In the genomic region with DNA sequence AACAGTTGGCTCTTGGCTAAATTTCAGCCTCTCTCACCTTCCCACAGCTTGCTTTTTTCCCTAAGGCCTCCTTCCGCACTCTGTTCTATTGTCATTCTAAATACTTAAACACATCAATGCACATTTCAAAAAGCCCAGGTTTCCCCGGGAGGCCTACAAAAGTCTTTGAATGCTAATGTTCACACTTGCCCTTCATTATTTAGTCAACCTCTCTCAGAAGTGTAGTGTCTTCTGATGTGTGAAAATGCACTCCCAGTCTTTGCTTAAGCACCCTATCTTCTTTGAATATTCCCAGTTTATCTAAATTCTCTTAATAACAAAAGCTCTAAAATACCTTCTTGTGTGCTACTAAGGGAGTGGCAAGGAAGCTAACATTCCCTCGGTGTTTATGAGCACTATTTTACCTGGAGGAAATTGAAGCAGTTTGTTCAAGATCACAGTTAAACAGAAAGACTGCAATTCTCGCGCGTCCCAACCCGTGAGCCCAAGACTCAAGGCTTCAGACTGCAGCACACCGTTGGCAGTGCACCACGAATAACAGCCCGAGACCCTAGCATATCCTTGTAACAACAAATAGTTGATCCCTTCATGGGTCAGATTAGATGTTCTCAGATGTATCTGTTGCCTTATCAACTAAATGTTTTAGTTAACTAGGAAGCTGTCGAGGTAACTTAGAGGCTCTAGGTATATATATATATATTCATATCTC, we compare ENCODE assay signal across 8 mouse cellular contexts. TPM values are rescaled to one million over a fixed set of nuclear protein-coding genes. Genes with fewer than 3 reads are reported as not detected.
A peak's percentile ranks its signal among the peaks of the same experiment; 100 is the strongest.
DNase-seq lines count a peak whose midpoint lies in the region; ATAC-seq and TF ChIP-seq lines count a peak whose summit lies in the region.

No protein-coding gene starts in this region.

- H3K4me2 ChIP-seq in heart, embryonic 12.5 days, result no peak overlapping the region; the same call in 1 of the 2 replicates
- H3K4me2 ChIP-seq in forebrain, embryonic 13.5 days, result peak overlapping the region; percentile 66
- peak overlapping the region; percentile 42; the same call in 1 of the 2 replicates for H3K4me2 ChIP-seq in midbrain, embryonic 11.5 days

- H3K9me3 ChIP-seq in heart, embryonic 12.5 days (replicated peaks), result no peaks in the 10 kb centered on the region
- no peaks in the 10 kb centered on the region for H3K9me3 ChIP-seq in ES-E14 (ENCODE audit: control insufficient read depth, insufficient read depth, low read depth, low read length)
- no peaks in the 10 kb centered on the region for H3K9me3 ChIP-seq in forebrain, embryonic 13.5 days (replicated peaks)
- H3K9me3 ChIP-seq in midbrain, embryonic 11.5 days (ENCODE audit: control insufficient read depth, low read length), result no peaks in the 10 kb centered on the region

- intact Hi-C loops in heart, postnatal 14 days (cut with DNase I), result no loop called here

- 41% methylated on average over 11 of the region's 11 CpGs for WGBS in heart, embryonic 12.5 days
- WGBS in forebrain, embryonic 13.5 days, result 22% methylated on average over 11 of the region's 11 CpGs
- WGBS in midbrain, embryonic 11.5 days, result 20% methylated on average over 11 of the region's 11 CpGs

- no peak for ATAC-seq in heart, embryonic 12.5 days (ENCODE audit: insufficient number of reproducible peaks, low FRiP score)
- no peak for ATAC-seq in forebrain, embryonic 13.5 days
- ATAC-seq in midbrain, embryonic 11.5 days (ENCODE audit: low FRiP score), result no peak
- ATAC-seq in cerebellum, adult (ENCODE audit: insufficient number of reproducible peaks, low FRiP score, low TSS enrichment), result no peak

- H3K27me3 ChIP-seq in heart, embryonic 12.5 days (replicated peaks), result peaks cover 6% of the 10 kb centered on the region; the same call in 1 of the 2 replicates
- H3K27me3 ChIP-seq in forebrain, embryonic 13.5 days, result no peaks in the 10 kb centered on the region
- no peaks in the 10 kb centered on the region for H3K27me3 ChIP-seq in midbrain, embryonic 11.5 days (ENCODE audit: control insufficient read depth, insufficient read depth, low read length)

- H3K36me3 ChIP-seq in heart, embryonic 12.5 days, result 0 out of 2 replicates have a peak, but pooled peaks cover 3% of the 10 kb centered on the region
- no peaks in the 10 kb centered on the region for H3K36me3 ChIP-seq in ES-E14 (ENCODE audit: control insufficient read depth, insufficient read depth, low read length, poor library complexity, severe bottlenecking)
- H3K36me3 ChIP-seq in forebrain, embryonic 13.5 days (ENCODE audit: poor library complexity, severe bottlenecking), result peaks cover 2% of the 10 kb centered on the region; the same call in 1 of the 2 replicates
- no peaks in the 10 kb centered on the region for H3K36me3 ChIP-seq in midbrain, embryonic 11.5 days (ENCODE audit: control insufficient read depth, insufficient read depth, low read length)

- H3K9ac ChIP-seq in heart, embryonic 12.5 days, result no peak overlapping the region
- no peak overlapping the region for H3K9ac ChIP-seq in ES-E14 (ENCODE audit: insufficient read depth, low read depth, low read length, poor library complexity, severe bottlenecking)
- H3K9ac ChIP-seq in forebrain, embryonic 13.5 days, result no peak overlapping the region; the same call in 1 of the 2 replicates
- no peak overlapping the region for H3K9ac ChIP-seq in midbrain, embryonic 11.5 days (ENCODE audit: low read length)

- no peak for DNase-seq in heart, postnatal 14 days
- peak; percentile 81 for DNase-seq in ES-E14 (ENCODE audit: low read depth, low spot score)
- DNase-seq in midbrain, embryonic 11.5 days (ENCODE audit: low spot score, missing footprints), result peak; percentile 92
- no peak for DNase-seq in thymus, postnatal 14 days
- no peak for DNase-seq in adrenal gland, adult 18-20 months (ENCODE audit: low spot score in 2 of 2)

- no peak overlapping the region for H3K27ac ChIP-seq in heart, embryonic 12.5 days (ENCODE audit: poor library complexity, severe bottlenecking)
- H3K27ac ChIP-seq in ES-E14 (ENCODE audit: insufficient read depth, low read depth, low read length, poor library complexity, severe bottlenecking), result no peak overlapping the region
- H3K27ac ChIP-seq in forebrain, embryonic 13.5 days, result peak overlapping the region; percentile 49
- H3K27ac ChIP-seq in midbrain, embryonic 11.5 days (ENCODE audit: low read depth, low read length), result peak overlapping the region; percentile 89; the same call in 1 of the 2 replicates

- H3K4me1 ChIP-seq in heart, embryonic 12.5 days (replicated peaks), result peaks cover 11% of the 10 kb centered on the region
- H3K4me1 ChIP-seq in ES-E14 (ENCODE audit: control insufficient read depth in 2 of 2, insufficient read depth in 2 of 2, low read length in 2 of 2, poor library complexity in 1 of 2), result 0 out of 4 replicates have a peak, but pooled peaks cover 0 to 2% of the 10 kb centered on the region in 2 experiments
- H3K4me1 ChIP-seq in forebrain, embryonic 13.5 days, result peaks cover 39% of the 10 kb centered on the region
- H3K4me1 ChIP-seq in midbrain, embryonic 11.5 days (ENCODE audit: control insufficient read depth, insufficient read depth, low read length), result peaks cover 20% of the 10 kb centered on the region

- in situ Hi-C loops in ES-E14 (cut with MboI; ENCODE audit: low sequenced_read_pairs in 2 of 2, unreplicated experiment in 2 of 2), result no loop called here

- H3K4me3 ChIP-seq in heart, embryonic 12.5 days, result peak overlapping the region; percentile 81; the same call in 1 of the 2 replicates
- peak overlapping the region in 1 of 2 experiments; percentile 55; a peak in 2 of 4 replicates for H3K4me3 ChIP-seq in ES-E14 (ENCODE audit: insufficient read depth in 1 of 2, low read depth in 1 of 2, low read length in 2 of 2, poor library complexity in 1 of 2, severe bottlenecking in 1 of 2)
- peak overlapping the region; percentile 81; the same call in 1 of the 2 replicates for H3K4me3 ChIP-seq in forebrain, embryonic 13.5 days
- no peak overlapping the region; the same call in 1 of the 2 replicates for H3K4me3 ChIP-seq in midbrain, embryonic 11.5 days (ENCODE audit: low read depth, low read length)

TF ChIP-seq in ES-E14, 5 proteins besides CTCF, POLR2A, EP300 and RAD21:
- no peak for TF ChIP-seq ZC3H11A (IDR thresholded peaks at IDR 0.05; ENCODE audit: borderline replicate concordance, low read depth, low read length)
- TF ChIP-seq MAFK (IDR thresholded peaks at IDR 0.05; ENCODE audit: insufficient read depth, low read depth, low read length), result no peak
- TF ChIP-seq ZNF384 (IDR thresholded peaks at IDR 0.05; ENCODE audit: low read depth, low read length), result no peak
- peak; percentile 58 for TF ChIP-seq CHD2 (IDR thresholded peaks at IDR 0.05; ENCODE audit: low read depth, low read length)
- TF ChIP-seq HCFC1 (IDR thresholded peaks at IDR 0.05; ENCODE audit: borderline replicate concordance, insufficient read depth, low read length), result no peak

RNA-seq across cellular contexts. Expression of gene Uhrf2, which starts 1.2 kb away (rescaled TPM):
- 61.6 and 68.4 TPM in 2 replicates for polyA plus RNA-seq in heart, embryonic 12.5 days (2016; fragmentation: Nextera tagmentation; extraction: Ambion mirVana)
- 10 to 100 TPM; 27.4 to 28.9 TPM for total RNA-seq in heart, postnatal 14 days (2021)
- total RNA-seq in ES-E14 (2012; rRNA removed), result 40.5 and 46.2 TPM in 2 replicates
- 73.6 and 73.8 TPM in 2 replicates for polyA plus RNA-seq in forebrain, embryonic 13.5 days (2015; fragmentation: Nextera tagmentation; extraction: Ambion mirVana)
- polyA plus RNA-seq in midbrain, embryonic 11.5 days (2014; fragmentation: Nextera tagmentation; extraction: Ambion mirVana), result 80.3 and 85.2 TPM in 2 replicates
- 10 to 100 TPM; 31.7 to 39.0 TPM for total RNA-seq in adrenal gland, adult 18-20 months (2021)

RNA-seq across cellular contexts. Expression of gene Trpd52l3, which starts 25.6 kb away (rescaled TPM):
- not detected in 2 replicates for polyA plus RNA-seq in heart, embryonic 12.5 days (2016; fragmentation: Nextera tagmentation; extraction: Ambion mirVana)
- total RNA-seq in heart, postnatal 14 days (2021), result not detected
- 0.13 TPM in 1 of 2 replicates, not detected in the other for total RNA-seq in ES-E14 (2012; rRNA removed)
- not detected in 2 replicates for polyA plus RNA-seq in forebrain, embryonic 13.5 days (2015; fragmentation: Nextera tagmentation; extraction: Ambion mirVana)
- not detected in 2 replicates for polyA plus RNA-seq in midbrain, embryonic 11.5 days (2014; fragmentation: Nextera tagmentation; extraction: Ambion mirVana)
- not detected for total RNA-seq in adrenal gland, adult 18-20 months (2021)

Comparison
In these comparisons a context has a peak if more than half of its experiments do, and no peak if none do; other contexts are left out.
1. H3K27ac ChIP-seq: peak in forebrain, embryonic 13.5 days (single experiment) and midbrain, embryonic 11.5 days (single experiment); none in heart, embryonic 12.5 days (single experiment) and ES-E14 (single experiment).
2. DNase-seq: peak in ES-E14 (single experiment) and midbrain, embryonic 11.5 days (single experiment); none in heart, postnatal 14 days (0 of 2), thymus, postnatal 14 days (single experiment) and adrenal gland, adult 18-20 months (0 of 2).